Mouse (Mus musculus): ENCODE measurements around the gene Cd22. TPM values are rescaled to one million over a fixed set of nuclear protein-coding genes. Genes with fewer than 3 reads are reported as not detected.

Cd22 gene
- total and polyA plus RNA-seq, 3 experiments, result 42.3 to 180 (median 90.6) TPM

- Histone ChIP-seq H3K9me3 (replicated peaks; ENCODE audit: low read length) (no peaks in the 10 kb centered on the region), H3K36me3 (replicated peaks in 1 of 2; ENCODE audit: control insufficient read depth in 1 of 2, insufficient read depth in 1 of 2, low read length in 1 of 2) (no peaks in the 10 kb centered on the region), H3K79me2 (replicated peaks; ENCODE audit: control insufficient read depth, extremely low read depth, insufficient read depth, poor library complexity, severe bottlenecking) (no peaks in the 10 kb centered on the region), H3K4me1 (ENCODE audit: control insufficient read depth in 1 of 2, insufficient read depth in 2 of 2) (peaks cover 12 to 38% of the 10 kb centered on the region in 2 experiments; a peak in 3 of 4 replicates), H3K9ac (ENCODE audit: insufficient read depth, low read depth) (no peak overlapping the region), H3K4me3 (replicated peaks in 1 of 3; ENCODE audit: low read depth in 2 of 3, low read length in 2 of 3, poor library complexity in 1 of 3) (no peak overlapping the region), H3K4me2 (ENCODE audit: insufficient read depth, low read depth, poor library complexity, severe bottlenecking) (no peak overlapping the region), H3K27me3 (replicated peaks) (no peaks in the 10 kb centered on the region), H3K27ac (ENCODE audit: insufficient read depth, low read depth) (no peak overlapping the region)
- dilution Hi-C loops (cut with MboI; ENCODE audit: extremely low pct_ligation_motif_present, extremely low pct_unique_long_range_greater_than_20kb, low sequenced_read_pairs) (no loop called here), in situ Hi-C loops (cut with MboI; ENCODE audit: low pct_ligation_motif_present, low pct_unique_long_range_greater_than_20kb, low sequenced_read_pairs) (no loop called here)
- TF ChIP-seq POLR2AphosphoS2 (IDR thresholded peaks at IDR 0.05; ENCODE audit: low read depth, low read length) (no peak), NRF1 (IDR thresholded peaks at IDR 0.05; ENCODE audit: low read depth, low read length) (no peak), CTCF (conservative IDR thresholded peaks at IDR 0.05 in 1 of 2, IDR thresholded peaks at IDR 0.05 in 1 of 2; ENCODE audit: low read depth in 2 of 2, low read length in 2 of 2) (no peak), JUN (IDR thresholded peaks at IDR 0.05; ENCODE audit: insufficient read depth, low read depth, low read length) (no peak), PAX5 (IDR thresholded peaks at IDR 0.05; ENCODE audit: low read length) (no peak), MAFK (IDR thresholded peaks at IDR 0.05; ENCODE audit: insufficient replicate concordance, low read length) (no peak), RAD21 (IDR thresholded peaks at IDR 0.05; ENCODE audit: low read depth, low read length) (no peak), USF2 (conservative IDR thresholded peaks at IDR 0.05; ENCODE audit: low read depth, low read length) (peak; percentile 44; the same call in 1 of the 2 replicates), SMC3 (IDR thresholded peaks at IDR 0.05; ENCODE audit: low read depth, low read length) (no peak), ELF1 (IDR thresholded peaks at IDR 0.05; ENCODE audit: low read depth, low read length) (no peak), ETS1 (conservative IDR thresholded peaks at IDR 0.05; ENCODE audit: low read depth, low read length) (peak; percentile 51), USF1 (IDR thresholded peaks at IDR 0.05; ENCODE audit: low read depth, low read length) (peak; percentile 42), EP300 (IDR thresholded peaks at IDR 0.05; ENCODE audit: low read length) (peak; percentile 78), UBTF (IDR thresholded peaks at IDR 0.05; ENCODE audit: low read depth, low read length) (no peak), POLR2A (IDR thresholded peaks at IDR 0.05; ENCODE audit: low read depth, low read length) (no peak), TBP (conservative IDR thresholded peaks at IDR 0.05; ENCODE audit: low read depth, low read length) (peak; percentile 71; the same call in 1 of the 2 replicates), BHLHE40 (IDR thresholded peaks at IDR 0.05; ENCODE audit: low read depth, low read length) (0 out of 2 replicates have a peak, but pooled peaks have one; percentile 32), MAX (IDR thresholded peaks at IDR 0.05; ENCODE audit: low read length) (peak; percentile 93), CHD2 (IDR thresholded peaks at IDR 0.05; ENCODE audit: low read length) (peak; percentile 30; the same call in 1 of the 2 replicates), KAT2A (IDR thresholded peaks at IDR 0.05; ENCODE audit: insufficient replicate concordance, low read length) (no peak), ZC3H11A (IDR thresholded peaks at IDR 0.05; ENCODE audit: low read depth, low read length) (no peak), GABPA (IDR thresholded peaks at IDR 0.05; ENCODE audit: insufficient replicate concordance, low read depth, low read length) (no peak), MEF2A (IDR thresholded peaks at IDR 0.05; ENCODE audit: borderline replicate concordance, low read depth, low read length) (peak; percentile 77), MAZ (IDR thresholded peaks at IDR 0.05; ENCODE audit: low read depth, low read length) (no peak), MYC (IDR thresholded peaks at IDR 0.05; ENCODE audit: low read depth, low read length) (peak; percentile 93), SIN3A (IDR thresholded peaks at IDR 0.05; ENCODE audit: low read length) (no peak), TCF12 (IDR thresholded peaks at IDR 0.05; ENCODE audit: low read depth, low read length) (no peak), RCOR1 (conservative IDR thresholded peaks at IDR 0.05; ENCODE audit: low read depth, low read length) (no peak), IRF4 (IDR thresholded peaks at IDR 0.05; ENCODE audit: low read depth, low read length) (peak; percentile 79; the same call in 1 of the 2 replicates), MXI1 (IDR thresholded peaks at IDR 0.05; ENCODE audit: low read depth, low read length) (peak; percentile 73; the same call in 1 of the 2 replicates), JUND (conservative IDR thresholded peaks at IDR 0.05; ENCODE audit: low read depth, low read length) (no peak), E2F4 (IDR thresholded peaks at IDR 0.05; ENCODE audit: insufficient replicate concordance, low read depth, low read length) (no peak), ZNF384 (IDR thresholded peaks at IDR 0.05; ENCODE audit: low read depth, low read length) (peak; percentile 88), ZMIZ1 (IDR thresholded peaks at IDR 0.05; ENCODE audit: low read depth, low read length) (no peak), HCFC1 (IDR thresholded peaks at IDR 0.05; ENCODE audit: low read depth, low read length) (no peak)
- DNase-seq (ENCODE audit: extremely low read depth), result peak; percentile 84
These were observed 38.0 kb downstream of the Cd22 start for GRCm38 (mm10) chr7:30842092-30842491.

All from CH12.LX (cell line).